In genomic region chr3:33142901-33143461, GRCm38 (mm10) we compare ENCODE assay signal across 7 mouse cellular contexts. TPM values are rescaled to one million over a fixed set of nuclear protein-coding genes. Genes with fewer than 3 reads are reported as not detected.
DNase-seq lines count a peak whose midpoint lies in the region; ATAC-seq and TF ChIP-seq lines count a peak whose summit lies in the region.

Gene Pex5l, minus strand, starts transcription at chr3:33143247.

- peak; percentile 90 for DNase-seq in brain, adult 2 months (ENCODE audit: low read depth, low spot score)
- peak; percentile 30 to 61 for DNase-seq in gastrocnemius, postnatal 4 days (ENCODE audit: low spot score in 2 of 2)
- DNase-seq in left cerebral cortex, postnatal 25 days (ENCODE audit: low spot score in 2 of 2) = peak; percentile 73 to 86
- peak; percentile 51 for DNase-seq in telencephalon, adult 2 months (ENCODE audit: low read depth, low spot score)

- H3K9me3 ChIP-seq in intestine, postnatal 0 days (ENCODE audit: control insufficient read depth) = no peaks in the 10 kb centered on the region
- no peaks in the 10 kb centered on the region for H3K9me3 ChIP-seq in midbrain, embryonic 15.5 days

- peaks cover 12% of the 10 kb centered on the region for H3K27me3 ChIP-seq in intestine, postnatal 0 days (replicated peaks; ENCODE audit: control insufficient read depth, insufficient read depth, low read length)
- H3K27me3 ChIP-seq in midbrain, embryonic 15.5 days (replicated peaks) = 0 out of 2 replicates have a peak, but pooled peaks cover 7% of the 10 kb centered on the region

- no peaks in the 10 kb centered on the region for H3K36me3 ChIP-seq in intestine, postnatal 0 days (ENCODE audit: control insufficient read depth, insufficient read depth)
- H3K36me3 ChIP-seq in midbrain, embryonic 15.5 days (replicated peaks) = no peaks in the 10 kb centered on the region

- peak; percentile 37; the same call in 1 of the 2 replicates for TF ChIP-seq CTCF in cortical plate, adult 2 months (IDR thresholded peaks at IDR 0.05; ENCODE audit: extremely low read depth, insufficient read depth, low read length)
- TF ChIP-seq CTCF in intestine, postnatal 0 days (IDR thresholded peaks at IDR 0.05; ENCODE audit: low read depth) = peak; percentile 58

- H3K4me3 ChIP-seq in cortical plate, adult 2 months (ENCODE audit: insufficient read depth, low read length) = peak within 1 kb of the TSS; percentile 90
- peak within 1 kb of the TSS; percentile 48 for H3K4me3 ChIP-seq in intestine, postnatal 0 days (ENCODE audit: low read depth, low read length)
- peak within 1 kb of the TSS; percentile 54 for H3K4me3 ChIP-seq in midbrain, embryonic 15.5 days

- under 1% methylated on average over 88 of the region's 88 CpGs for WGBS in intestine, postnatal 0 days
- WGBS in midbrain, embryonic 15.5 days = under 1% methylated on average over 81 of the region's 88 CpGs

- no peak within 1 kb of the TSS; the same call in 1 of the 2 replicates for H3K27ac ChIP-seq in cortical plate, adult 2 months (ENCODE audit: insufficient read depth, low read length)
- H3K27ac ChIP-seq in intestine, postnatal 0 days (ENCODE audit: low read depth, low read length) = no peak within 1 kb of the TSS
- H3K27ac ChIP-seq in midbrain, embryonic 15.5 days = peak within 1 kb of the TSS; percentile 77

- H3K4me1 ChIP-seq in cortical plate, adult 2 months (ENCODE audit: control insufficient read depth, insufficient read depth, low read length) = no peaks in the 10 kb centered on the region; the same call in 1 of the 2 replicates
- H3K4me1 ChIP-seq in intestine, postnatal 0 days (replicated peaks; ENCODE audit: control insufficient read depth, insufficient read depth, low read length) = no peaks in the 10 kb centered on the region
- H3K4me1 ChIP-seq in midbrain, embryonic 15.5 days = peaks cover 11% of the 10 kb centered on the region

- ATAC-seq in intestine, postnatal 0 days = peak; percentile 84
- peak; percentile 96 for ATAC-seq in midbrain, embryonic 15.5 days (replicated peaks)

- intact Hi-C loops in left cerebral cortex, postnatal 25 days (cut with DNase I) = loop anchor here (2.0 to 5.0 kb wide), 5 partner anchors 51 to 649 kb away; no protein-coding TSS in a partner anchor

- no peak within 1 kb of the TSS for H3K9ac ChIP-seq in intestine, postnatal 0 days (ENCODE audit: low read depth, low read length)
- peak within 1 kb of the TSS; percentile 63 for H3K9ac ChIP-seq in midbrain, embryonic 15.5 days

- H3K4me2 ChIP-seq in intestine, postnatal 0 days (replicated peaks; ENCODE audit: low read depth) = peak within 1 kb of the TSS; percentile 70
- H3K4me2 ChIP-seq in midbrain, embryonic 15.5 days = peak within 1 kb of the TSS; percentile 83

- TF ChIP-seq POLR2A in cortical plate, adult 2 months (IDR thresholded peaks at IDR 0.05; ENCODE audit: extremely low read depth, insufficient read depth, low read length) = peak; percentile 19; the same call in 1 of the 2 replicates

RNA-seq across cellular contexts. Expression of gene Pex5l, which starts in this region (rescaled TPM):
- 113 and 126 TPM in 2 replicates for polyA plus RNA-seq in cortical plate, adult 2 months (2012; rRNA removed)
- under 1 TPM; 0.78 to 0.91 TPM for total RNA-seq in gastrocnemius, postnatal 4 days (2021)
- 0.14 and 0.22 TPM in 2 replicates for polyA plus RNA-seq in intestine, postnatal 0 days (2015; fragmentation: Nextera tagmentation; extraction: Ambion mirVana)
- total RNA-seq in left cerebral cortex, postnatal 25 days (2021) = 100 to 1,000 TPM; 213 to 235 TPM
- 1.8 and 2.4 TPM in 2 replicates for polyA plus RNA-seq in midbrain, embryonic 15.5 days (2015; fragmentation: Nextera tagmentation; extraction: Ambion mirVana)

Comparison
In these comparisons a context has a peak if more than half of its experiments do, and no peak if none do; other contexts are left out.
1. RNA of gene Pex5l (total RNA-seq): 213 to 235 TPM in left cerebral cortex, postnatal 25 days; 0.78 to 0.91 TPM in gastrocnemius, postnatal 4 days; every median in the first group is over 100 times any median in the second.
2. RNA of gene Pex5l (polyA plus RNA-seq): 113 to 126 TPM in cortical plate, adult 2 months; 1.8 to 2.4 TPM in midbrain, embryonic 15.5 days and 0.14 to 0.22 TPM in intestine, postnatal 0 days; every median in the first group is over 10 times any median in the second.
3. Peak in DNase-seq in gastrocnemius, postnatal 4 days; RNA of the gene not detected or under 1 TPM.
4. Peak in ATAC-seq, H3K4me3 ChIP-seq and H3K4me2 ChIP-seq in intestine, postnatal 0 days; RNA of the gene not detected or under 1 TPM.
5. Peak in every context shown above with its lines, with median percentiles within 50 percentile points of each other: DNase-seq and H3K4me3 ChIP-seq.